Mouse (Mus musculus) erythroblast, embryonic 14.5 days (primary cell): Measurements from ENCODE around the gene 6430548M08Rik.

ENCODE experiments used
- GATA1 ChIP-seq: IDR thresholded peaks from 2 replicates; pipeline ENCODE4 v1.6.1; 2012; ENCODE audit warnings: low read length, inconsistent platforms, mixed read lengths
- TAL1 ChIP-seq: IDR thresholded peaks from 3 replicates; pipeline ENCODE4 v1.6.1; 2012; ENCODE audit warnings: low read length, inconsistent platforms, mixed read lengths

DNA sequence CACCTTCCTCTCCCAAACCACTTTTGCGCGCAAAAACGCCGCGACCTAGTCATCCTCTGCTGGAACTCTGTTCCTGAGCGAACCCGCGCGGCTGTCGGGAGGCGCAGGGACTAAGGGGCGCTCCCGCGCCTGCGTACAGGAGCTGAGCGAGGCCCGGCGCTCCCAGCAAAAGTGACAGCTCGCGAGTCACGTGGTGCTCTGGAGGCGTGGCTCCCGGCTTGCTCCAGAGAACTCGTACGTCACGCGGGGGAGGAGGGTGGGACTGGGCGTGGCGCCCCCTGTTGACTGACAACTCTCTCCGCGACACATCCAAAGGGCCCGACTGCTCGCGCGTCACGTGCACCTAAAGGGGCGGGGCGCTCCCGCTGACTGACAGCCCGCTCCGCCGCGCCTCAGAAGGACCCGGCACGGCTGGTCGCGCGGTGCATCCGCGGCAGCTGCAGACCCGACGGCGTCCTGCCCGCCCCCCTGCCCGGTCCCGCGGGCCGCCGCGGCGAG lies at the start of gene 6430548M08Rik:
- TF ChIP-seq GATA1 (no peak), TAL1 (no peak)
